Mouse (Mus musculus): ENCODE measurements around the gene Sema3a.

Sema3a gene

GRCm38 (mm10) chr5:13125241-13125692, at the start of gene Sema3a:
Gene Sema3a, plus strand, starts transcription at chr5:13125414.
- no peak for DNase-seq (ENCODE audit: low spot score)

DNA sequence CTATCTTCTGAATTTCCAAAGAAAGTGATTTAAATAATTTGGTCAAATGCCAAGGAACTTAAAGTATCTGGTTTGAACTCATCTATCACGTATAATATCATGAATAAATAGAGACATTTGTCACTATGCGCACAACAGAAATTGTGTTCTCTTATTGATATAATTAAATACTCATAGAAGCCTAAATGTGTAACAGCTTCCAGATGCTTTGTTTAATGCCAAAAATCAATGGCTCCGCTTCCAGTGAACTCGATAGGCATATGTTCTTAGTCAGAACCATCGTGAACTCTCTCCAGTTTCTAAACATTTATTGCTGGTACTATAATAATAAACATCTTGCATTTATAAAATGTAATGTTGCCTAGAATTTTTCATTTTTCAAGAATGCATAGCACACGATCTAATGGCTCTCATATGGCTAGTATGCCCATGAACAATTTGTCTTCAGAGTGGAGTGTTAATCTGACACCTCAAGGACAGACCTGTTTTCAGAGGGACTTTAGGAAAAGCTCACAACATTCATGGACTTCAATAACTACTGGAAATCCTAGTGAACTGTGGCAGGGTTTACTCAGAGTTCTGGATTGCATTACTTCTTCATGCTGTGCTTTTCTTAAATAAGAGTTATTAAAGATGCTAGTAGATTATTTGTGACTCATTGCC, 40.3 kb upstream of the Sema3a start:
- no peak for DNase-seq (ENCODE audit: low spot score)

GRCm38 (mm10) chr5:13090431-13090830, 34.8 kb upstream of the Sema3a start:
- no peak for DNase-seq (ENCODE audit: low spot score)

DNA sequence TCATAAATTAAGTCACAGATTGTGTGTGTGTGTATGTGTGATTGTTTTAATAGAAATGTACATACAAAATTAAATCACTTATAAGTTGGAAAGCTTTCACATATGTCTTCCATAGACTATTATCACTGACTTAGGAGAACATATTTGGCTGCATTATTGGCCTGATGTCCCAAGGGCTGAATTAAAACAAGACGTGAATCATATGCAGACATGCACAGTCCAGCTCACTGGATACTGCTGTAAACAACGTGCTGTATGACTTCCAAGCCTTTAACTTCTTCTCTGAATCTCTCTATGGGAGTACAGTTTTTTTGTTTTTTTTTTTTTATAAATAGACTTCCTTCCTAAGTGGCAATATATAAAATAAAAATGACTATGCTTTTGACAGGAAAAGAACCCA, 15.7 kb upstream of the Sema3a start:
- DNase-seq (ENCODE audit: low spot score), result no peak

DNA sequence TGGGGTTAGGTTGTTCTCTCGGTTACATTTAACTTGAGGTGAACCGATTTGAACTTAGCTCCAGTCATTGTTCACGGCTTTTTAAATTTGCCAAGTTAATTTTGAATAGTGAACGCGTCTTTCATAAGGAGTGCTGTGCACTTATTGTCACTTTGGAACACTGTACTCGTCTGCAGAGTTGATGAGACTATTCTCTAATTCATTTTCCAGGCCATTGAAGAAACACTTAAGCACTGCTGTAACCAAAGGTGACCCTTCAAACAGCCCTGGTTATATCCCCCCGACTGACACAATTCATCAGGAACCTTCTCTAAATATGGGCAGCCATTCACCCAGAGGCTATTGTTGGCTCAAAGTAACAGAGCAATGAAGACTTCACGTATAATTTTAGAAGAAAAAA, 8.0 kb upstream of the Sema3a start:
- DNase-seq (ENCODE audit: low spot score), result no peak

DNA sequence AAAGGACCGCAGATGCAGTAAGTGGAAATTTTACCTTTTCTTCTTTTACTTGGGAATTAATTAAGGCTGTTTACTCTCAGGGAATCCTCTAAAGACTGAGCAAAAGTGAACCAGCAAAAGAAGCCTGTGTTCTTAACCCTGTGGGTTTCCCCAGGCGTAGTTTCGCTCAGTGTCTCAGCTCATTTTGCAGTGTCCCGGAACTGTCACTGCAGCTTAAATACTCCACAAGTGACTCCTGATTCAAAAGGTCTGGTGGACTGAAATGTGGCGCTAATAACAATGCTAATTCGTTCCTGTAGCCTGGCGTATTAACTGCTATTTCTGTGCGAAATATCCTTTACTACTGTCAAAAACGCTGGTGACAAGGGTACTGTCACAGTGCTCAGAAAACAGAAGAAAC, 543 bp downstream of the Sema3a start:
- DNase-seq (ENCODE audit: low spot score), result no peak

GRCm38 (mm10) chr5:13126196-13126595, 982 bp downstream of the Sema3a start:
- DNase-seq (ENCODE audit: low spot score), result no peak

- no peak for DNase-seq (ENCODE audit: low spot score)
Measured at GRCm38 (mm10) chr5:13127121-13127520, 1.9 kb downstream of the Sema3a start.

DNA sequence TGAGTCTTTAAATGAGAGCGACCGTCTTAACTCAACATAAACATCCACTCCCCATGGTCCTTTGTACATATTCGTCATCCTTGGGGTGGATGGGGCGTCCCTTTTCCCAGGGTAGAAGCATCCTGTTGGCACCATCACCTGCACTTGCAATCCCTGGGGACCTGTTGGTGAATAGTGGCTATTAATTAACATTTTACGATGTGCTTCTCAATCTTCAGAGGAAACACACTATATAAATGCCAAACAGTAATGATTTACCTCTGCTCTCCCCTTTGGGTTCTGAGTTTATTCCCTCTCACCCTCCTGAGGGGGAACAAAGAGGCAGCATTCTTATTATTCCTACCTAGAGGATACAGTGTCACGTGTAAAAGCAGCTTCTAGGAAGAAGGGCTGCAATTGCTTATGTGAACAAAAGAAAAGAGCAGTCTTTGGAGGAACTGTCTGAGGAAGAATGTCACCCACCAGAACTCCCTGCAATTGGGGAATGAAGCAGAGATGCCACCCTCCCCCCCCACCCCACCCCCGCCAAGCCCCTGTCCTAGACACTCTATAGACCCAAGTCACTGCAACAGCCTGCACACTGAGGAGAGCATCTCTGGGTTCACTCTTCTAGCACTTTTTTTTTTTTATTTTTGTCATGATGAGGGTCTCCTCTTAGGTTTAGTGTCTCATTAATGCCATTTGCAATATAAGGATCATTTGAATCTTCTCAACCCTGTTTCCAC, 19.7 kb downstream of the Sema3a start:
- DNase-seq (ENCODE audit: low spot score), result no peak

DNA sequence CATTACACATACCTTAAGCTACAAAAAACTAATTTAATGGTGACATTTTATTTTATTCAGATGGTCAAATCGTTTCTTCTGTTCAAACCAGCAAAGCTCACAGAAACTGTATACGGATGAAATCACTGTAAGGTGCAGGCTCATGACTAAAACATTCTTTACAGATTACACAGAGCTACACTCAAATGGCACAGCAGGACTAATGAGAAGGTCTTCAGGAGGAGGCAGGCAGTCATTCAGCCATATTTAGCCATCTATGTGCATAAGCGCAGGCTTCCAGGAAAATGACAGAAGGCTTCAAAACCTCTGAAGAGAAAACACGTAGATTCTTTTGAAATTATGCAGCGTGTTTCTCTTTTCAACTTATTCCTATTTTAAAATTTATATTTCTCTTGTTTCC, 24.7 kb downstream of the Sema3a start:
- DNase-seq (ENCODE audit: low spot score), result no peak

GRCm38 (mm10) chr5:13151002-13151401, 25.8 kb downstream of the Sema3a start:
- DNase-seq (ENCODE audit: low spot score), result no peak

- no peak for DNase-seq (ENCODE audit: low spot score)
Measured at GRCm38 (mm10) chr5:13157761-13158612, 32.8 kb downstream of the Sema3a start.

DNA sequence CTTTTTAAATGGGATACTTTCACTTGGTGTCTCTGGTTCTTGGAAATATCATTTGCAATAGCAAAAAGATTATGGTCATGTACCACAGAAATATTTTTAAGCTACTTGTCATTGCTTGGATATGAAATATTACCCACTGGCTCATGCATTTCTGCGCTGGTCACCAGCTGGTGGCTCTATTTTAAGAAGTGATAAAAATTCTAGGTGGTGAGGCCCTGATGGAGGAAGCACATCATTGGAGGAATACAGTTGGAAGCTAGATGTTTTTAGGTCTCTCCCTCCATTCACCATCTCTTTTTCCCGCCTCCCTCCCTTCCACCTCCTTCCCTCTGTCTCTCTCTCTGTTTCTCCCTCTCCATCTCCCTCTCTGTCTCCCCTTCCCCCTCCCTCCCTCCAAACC, 57.0 kb downstream of the Sema3a start:
- no peak for DNase-seq (ENCODE audit: low spot score)

- no peak for DNase-seq (ENCODE audit: low spot score)
Measured at GRCm38 (mm10) chr5:13197886-13198285, 72.7 kb downstream of the Sema3a start.

DNA sequence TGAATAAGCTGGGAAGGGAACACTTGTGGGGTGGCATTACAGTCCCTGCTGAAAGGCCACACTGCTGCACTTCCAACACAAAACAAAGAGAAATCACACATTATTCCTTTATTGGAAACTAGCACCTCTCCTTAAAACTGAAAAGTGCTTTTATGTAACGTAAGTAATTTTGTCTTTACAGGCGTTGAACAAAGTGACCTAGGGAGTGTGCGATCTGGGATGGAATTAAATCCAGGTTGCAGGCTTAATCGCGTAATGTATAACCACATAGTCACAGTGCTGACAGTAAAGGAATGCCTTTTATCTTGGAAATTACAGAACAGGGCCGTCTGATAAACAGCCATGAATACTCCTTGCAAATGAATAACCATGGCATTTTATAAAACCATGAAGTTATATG, 74.5 kb downstream of the Sema3a start:
- no peak for DNase-seq (ENCODE audit: low spot score)

DNA sequence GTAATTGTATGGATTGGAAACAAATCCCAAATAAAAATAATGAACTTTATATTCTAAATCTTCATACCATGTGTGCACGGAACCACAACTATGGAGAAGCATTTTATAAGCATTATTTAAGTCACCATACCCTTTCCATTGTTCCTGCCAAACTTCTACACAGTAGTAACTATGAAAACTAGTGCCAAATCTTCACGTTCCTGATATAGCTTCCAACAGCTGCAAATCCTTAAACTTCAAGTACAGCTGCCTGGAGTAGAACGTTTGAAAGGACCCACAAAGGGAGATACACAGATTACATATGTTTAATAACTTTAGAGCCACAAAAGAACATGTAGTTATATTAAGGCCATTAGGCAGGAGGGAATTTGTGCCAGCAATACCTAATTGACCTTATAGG, 130.1 kb downstream of the Sema3a start:
- DNase-seq (ENCODE audit: low spot score), result no peak

GRCm38 (mm10) chr5:13256321-13256720, 131.1 kb downstream of the Sema3a start:
- DNase-seq (ENCODE audit: low spot score), result no peak

DNA sequence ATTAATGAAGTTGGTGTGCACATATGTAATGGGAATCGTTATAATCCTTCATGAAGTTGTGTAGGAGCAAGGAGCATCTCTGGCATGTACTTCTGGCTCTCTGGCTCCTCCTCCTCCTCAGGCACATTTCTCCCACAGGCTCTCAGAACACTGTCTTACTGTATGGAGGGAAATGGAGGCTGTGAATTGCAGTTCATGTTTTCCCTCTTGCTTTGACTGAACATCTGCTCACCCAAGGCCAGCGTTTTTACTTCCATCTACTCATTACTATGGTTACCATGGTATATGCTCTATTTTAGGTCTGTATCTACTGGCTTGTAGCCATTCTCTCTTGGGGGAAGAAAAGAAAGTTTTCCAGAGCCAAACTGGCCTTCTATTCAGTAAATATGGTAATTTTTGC, 137.9 kb downstream of the Sema3a start:
- no peak for DNase-seq (ENCODE audit: low spot score)

DNA sequence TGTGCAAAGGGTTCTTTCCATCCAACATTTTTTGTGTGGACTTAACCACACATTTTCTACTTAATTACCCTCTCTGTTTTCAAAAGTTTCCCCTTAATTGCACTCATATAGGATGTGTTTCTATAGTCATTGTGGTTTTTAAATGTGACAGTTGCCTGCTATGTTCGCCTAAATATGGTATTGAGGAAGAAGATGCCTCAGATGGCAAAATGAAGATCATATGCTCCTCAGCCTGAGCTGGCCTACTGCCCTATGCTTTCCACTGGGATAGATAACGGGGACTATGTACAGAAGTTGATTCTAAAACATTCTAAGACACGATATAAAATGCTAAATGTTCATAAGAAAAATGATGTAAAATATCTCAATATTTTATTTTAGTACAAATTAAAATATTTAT, 138.3 kb downstream of the Sema3a start:
- no peak for DNase-seq (ENCODE audit: low spot score)

DNA sequence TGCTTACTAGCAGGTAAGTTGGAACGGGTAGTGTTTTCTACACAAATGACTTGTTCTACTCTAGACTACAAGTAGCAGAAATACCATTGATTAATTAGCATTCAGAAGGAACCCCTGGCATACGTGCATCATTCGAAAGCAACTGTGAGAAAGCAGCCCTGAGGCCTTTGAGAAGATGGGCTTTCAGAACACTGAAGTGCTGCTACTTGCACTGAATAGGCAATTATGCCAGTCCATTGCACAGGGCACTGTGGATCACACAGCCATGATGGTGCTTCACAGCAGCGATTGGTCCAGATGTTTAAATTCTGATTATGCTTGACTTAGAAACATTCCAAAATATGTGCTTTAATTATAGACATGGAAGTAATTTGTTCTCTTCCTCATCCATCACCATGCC, 187.5 kb downstream of the Sema3a start:
- DNase-seq (ENCODE audit: low spot score), result no peak

DNA sequence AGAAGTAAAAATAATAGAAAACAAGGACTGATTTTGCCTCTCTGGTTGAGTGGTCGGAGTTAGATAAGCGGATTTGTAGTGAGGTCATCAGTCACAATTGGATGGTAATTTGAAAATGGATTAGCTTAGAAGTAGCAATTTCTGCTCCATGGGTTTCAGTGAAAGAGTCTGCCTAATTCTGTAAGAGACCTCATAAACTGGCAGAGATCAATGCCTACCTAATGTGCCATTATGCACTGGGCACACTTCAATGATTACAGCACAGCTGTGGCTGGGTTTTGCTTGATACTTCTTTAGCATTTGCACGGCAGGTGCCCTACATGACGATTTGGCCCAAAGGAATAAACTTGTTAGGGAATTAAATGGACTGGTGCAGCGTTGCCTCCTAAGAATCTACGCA, 188.8 kb downstream of the Sema3a start:
- no peak for DNase-seq (ENCODE audit: low spot score)

GRCm38 (mm10) chr5:13318728-13319429, 193.7 kb downstream of the Sema3a start:
- no peak for DNase-seq (ENCODE audit: low spot score)

Data from T-cell, adult 2 months (primary cell).